Mouse (Mus musculus) megakaryocyte progenitor cell, adult 5-6 weeks (primary cell): ENCODE results near the gene Wwox. TPM values are rescaled to one million over a fixed set of nuclear protein-coding genes. Genes with fewer than 3 reads are reported as not detected.

Experiments used
- ATAC-seq: replicated peaks from 2 replicates; pipeline ENCODE4 v1.8.0; 2016; ENCODE audit warnings: mild to moderate bottlenecking, moderate TSS enrichment, inconsistent platforms; ENCODE audit not compliant: poor library complexity
- total RNA-seq, 2 experiments: library from RNA; stranded (forward) in 1 of 2; stranded (reverse) in 1 of 2; fragments of 157-497, 149-512 nt in 1 of 2; fragments of 200-1000 nt in 1 of 2; gene quantifications; 2 replicates each; pipeline versions ENCODE4 v1.2.3 to v1.2.4; 2015 to 2017

Gene Wwox
- total RNA-seq, 2 experiments from 2014 or later = 11.2 to 11.3 TPM

- no peak; the same call in 1 of the 2 replicates for ATAC-seq
Observed at GRCm38 (mm10) chr8:114463305-114463704, 23.9 kb downstream of the Wwox start.

- no peak for ATAC-seq
Observed at GRCm38 (mm10) chr8:114468526-114469207, 29.2 kb downstream of the Wwox start.

- ATAC-seq = no peak
Observed at GRCm38 (mm10) chr8:114469208-114469590, 29.7 kb downstream of the Wwox start.

GRCm38 (mm10) chr8:114473546-114473945 is 34.1 kb downstream of the Wwox start:
- peak; percentile 66 for ATAC-seq

- no peak for ATAC-seq
Observed at GRCm38 (mm10) chr8:114476919-114477318, 37.5 kb downstream of the Wwox start.

- ATAC-seq = no peak
Observed at GRCm38 (mm10) chr8:114477790-114478189, 38.3 kb downstream of the Wwox start.

GRCm38 (mm10) chr8:114479749-114480148 is 40.3 kb downstream of the Wwox start:
- ATAC-seq = no peak

GRCm38 (mm10) chr8:114491662-114492160 is 52.3 kb downstream of the Wwox start:
- ATAC-seq = no peak

- no peak for ATAC-seq
Observed at GRCm38 (mm10) chr8:114499448-114500144, 60.1 kb downstream of the Wwox start.

GRCm38 (mm10) chr8:114501906-114502305 is 62.5 kb downstream of the Wwox start:
- ATAC-seq = no peak

- no peak for ATAC-seq
Observed at GRCm38 (mm10) chr8:114503196-114503595, 63.7 kb downstream of the Wwox start.

GRCm38 (mm10) chr8:114504889-114505288 is 65.4 kb downstream of the Wwox start:
- no peak for ATAC-seq

- peak; percentile 14; the same call in 1 of the 2 replicates for ATAC-seq
Observed at GRCm38 (mm10) chr8:114505351-114506347, 66.2 kb downstream of the Wwox start.

- ATAC-seq = no peak
Observed at GRCm38 (mm10) chr8:114507404-114507803, 67.9 kb downstream of the Wwox start.

- ATAC-seq = no peak
Observed at GRCm38 (mm10) chr8:114510226-114510625, 70.8 kb downstream of the Wwox start.

GRCm38 (mm10) chr8:114512075-114512935 is 72.8 kb downstream of the Wwox start:
- no peak for ATAC-seq

GRCm38 (mm10) chr8:114514692-114515091 is 75.2 kb downstream of the Wwox start:
- ATAC-seq = no peak

- no peak for ATAC-seq
Observed at GRCm38 (mm10) chr8:114523061-114523460, 83.6 kb downstream of the Wwox start.

- peak; percentile 76 for ATAC-seq
Observed at GRCm38 (mm10) chr8:114526626-114527267, 87.3 kb downstream of the Wwox start.
